Mouse (Mus musculus) telencephalon, adult 2 months (tissue): Measurements from ENCODE around the gene Utp6.
"Not testable (repeated sequence)": the region's sequence is repeated elsewhere in the genome, so short reads cannot be mapped to it uniquely, and the experiment has no call there.

Experiments used
- DNase-seq: peaks from one replicate; pipeline ENCODE4 v3.0.0-alpha.2; 2011; ENCODE audit warnings: low read depth, low spot score

The Utp6 gene

GRCm38 (mm10) chr11:79962125-79962876, at the start of gene Utp6:
Gene Utp6 (minus strand): TSS chr11:79962390.
- peak; percentile 97 for DNase-seq

- DNase-seq = no peak
Measured at GRCm38 (mm10) chr11:79994271-79994988, 32.2 kb upstream of the Utp6 start.

DNA sequence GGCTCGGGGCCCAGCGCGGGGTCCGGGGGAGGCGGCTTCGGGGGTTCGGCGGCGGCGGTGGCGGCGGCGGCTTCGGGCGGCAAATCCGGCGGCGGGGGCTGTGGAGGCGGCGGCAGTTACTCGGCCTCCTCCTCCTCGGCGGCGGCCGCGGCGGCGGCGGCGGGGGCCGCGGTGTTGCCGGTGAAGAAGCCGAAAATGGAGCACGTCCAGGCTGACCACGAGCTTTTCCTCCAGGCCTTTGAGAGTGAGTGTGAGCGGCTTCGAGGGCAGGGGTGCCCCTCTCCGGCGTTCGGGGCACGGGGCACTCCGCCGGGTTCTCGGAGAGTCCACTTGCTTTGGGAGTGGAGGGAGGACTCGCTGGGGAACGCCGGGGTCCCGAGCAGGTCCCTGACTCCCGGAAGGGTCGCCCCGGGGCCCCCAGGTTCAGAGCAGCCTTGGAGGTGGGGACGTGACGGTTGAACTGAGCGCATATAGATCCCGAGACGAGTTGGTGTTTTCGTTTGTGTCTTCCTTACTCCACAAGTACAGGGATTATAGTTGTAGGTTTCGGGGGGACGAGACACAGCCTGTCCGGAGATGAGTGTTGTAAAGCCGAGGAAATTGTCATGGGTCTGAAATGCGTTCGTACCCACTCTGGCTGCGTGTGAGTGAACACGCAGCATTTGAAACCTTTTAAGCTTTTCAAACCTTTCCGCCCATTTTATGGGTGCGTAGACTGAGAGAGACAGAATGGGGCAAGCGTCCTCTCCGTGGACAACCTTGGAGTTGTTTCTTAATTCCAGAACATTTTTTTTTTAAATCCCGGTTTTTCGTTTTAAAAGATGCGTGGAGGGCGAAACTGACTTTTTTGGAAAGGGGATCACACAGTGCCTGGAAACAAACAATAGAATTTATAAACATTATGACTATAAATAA, 31.4 kb upstream of the Utp6 start:
- no peak for DNase-seq

DNA sequence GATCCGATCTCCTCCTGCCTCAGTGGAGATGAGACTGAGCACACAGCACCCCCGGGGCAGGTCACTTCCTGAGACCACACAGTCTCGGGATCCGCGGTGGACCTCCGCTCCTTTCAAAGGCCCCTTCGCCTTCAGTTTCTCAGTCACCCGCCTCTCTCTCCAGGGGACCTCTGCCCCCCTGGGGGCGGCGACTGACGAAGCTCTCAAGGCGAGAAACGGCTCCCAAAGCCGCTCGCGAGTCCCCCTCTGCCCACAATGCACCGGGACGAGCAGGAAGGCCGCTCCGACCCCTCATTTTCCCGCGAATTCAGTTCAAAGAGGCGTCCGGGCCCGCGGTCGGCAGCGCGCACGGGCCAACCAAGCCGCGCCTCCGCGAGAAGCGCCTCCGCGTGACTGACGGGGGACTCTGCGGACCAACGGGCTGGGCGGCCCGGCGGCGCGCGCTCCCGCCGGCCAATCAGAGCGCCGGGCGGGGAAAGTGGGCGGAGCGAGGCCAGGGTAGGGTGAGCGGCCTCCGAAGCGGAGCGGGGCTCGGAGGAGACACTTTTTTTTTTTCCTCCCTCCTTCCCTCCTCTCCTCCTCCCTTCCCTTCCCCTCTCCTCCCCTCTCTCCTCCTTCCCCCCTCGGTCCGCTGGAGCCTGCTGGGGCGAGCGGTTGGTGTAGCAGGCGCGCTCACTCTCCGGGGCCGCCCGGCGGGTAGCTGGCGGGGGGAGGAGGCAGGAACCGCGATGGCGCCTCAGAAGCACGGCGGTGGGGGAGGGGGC, 30.6 kb upstream of the Utp6 start, which contains the start of gene Suz12:
Gene Suz12 (plus strand): TSS at position 515 of the 764 bp plus-strand sequence.
- DNase-seq = peak; percentile 89

- DNase-seq = no peak
Measured at GRCm38 (mm10) chr11:79992035-79992591, 29.9 kb upstream of the Utp6 start.

GRCm38 (mm10) chr11:79991600-79991999, 29.4 kb upstream of the Utp6 start:
- DNase-seq = no peak

DNA sequence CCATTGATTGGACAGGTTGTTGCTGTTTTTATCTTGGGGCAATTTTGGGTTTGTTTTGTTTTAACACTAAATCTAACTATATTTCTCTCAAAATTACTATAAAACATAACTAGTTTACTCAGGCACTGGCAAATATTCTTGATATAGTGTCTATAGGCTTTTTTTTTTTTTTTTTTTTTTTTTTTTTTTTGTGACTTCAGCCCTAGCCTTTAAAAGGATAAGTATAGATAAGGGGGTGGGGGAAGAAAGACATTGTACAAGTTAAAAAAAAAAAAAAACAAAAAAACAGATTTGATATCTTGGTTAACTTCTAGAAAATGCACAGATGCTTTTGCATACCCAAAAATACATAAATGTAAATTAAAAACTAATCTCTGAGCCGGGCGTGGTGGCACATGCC, 27.9 kb upstream of the Utp6 start:
- no peak for DNase-seq

- DNase-seq = no peak
Measured at GRCm38 (mm10) chr11:79987896-79988295, 25.7 kb upstream of the Utp6 start.

GRCm38 (mm10) chr11:79986886-79987285, 24.7 kb upstream of the Utp6 start:
- DNase-seq = no peak

DNA sequence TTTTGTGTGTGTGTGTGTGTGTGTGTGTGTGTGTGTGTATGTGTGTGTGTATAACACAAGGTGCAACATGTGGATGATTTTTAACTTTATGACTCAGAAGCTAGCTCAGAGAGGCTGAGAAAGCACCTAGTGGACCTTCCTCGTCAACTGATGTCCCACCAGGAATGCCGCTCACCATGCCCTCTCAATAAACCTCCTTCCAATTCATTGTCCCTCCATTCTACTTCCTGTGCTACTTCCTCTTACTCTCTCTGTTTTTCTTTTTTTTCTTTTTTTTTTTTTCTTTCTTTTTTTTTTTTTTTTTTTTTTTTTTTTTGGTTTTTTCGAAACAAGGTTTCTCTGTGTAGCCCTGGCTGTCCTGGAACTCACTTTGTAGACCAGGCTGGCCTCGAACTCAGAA, 15.6 kb upstream of the Utp6 start:
- DNase-seq = not testable (repeated sequence)

GRCm38 (mm10) chr11:79977061-79977460, 14.9 kb upstream of the Utp6 start:
- DNase-seq = not testable (repeated sequence)

DNA sequence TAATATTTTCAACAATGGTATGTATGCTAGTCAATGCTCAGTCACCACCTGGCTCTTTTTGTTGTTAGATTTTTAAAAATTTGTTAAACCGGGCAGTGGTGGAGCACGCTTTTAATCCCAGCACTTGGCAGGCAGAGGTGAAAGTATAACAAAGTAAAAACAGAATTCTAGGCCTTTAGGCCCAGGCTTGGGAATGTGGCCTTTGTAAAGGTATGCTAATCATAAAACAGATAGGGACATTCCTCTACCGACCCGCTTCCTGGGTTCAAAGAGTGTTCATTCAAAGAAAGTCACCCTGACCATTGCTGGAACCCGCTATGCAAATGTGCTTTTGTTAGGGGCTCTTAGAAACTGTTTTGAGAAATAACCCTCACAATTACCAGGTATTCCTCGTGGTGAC, 14.5 kb upstream of the Utp6 start:
- DNase-seq = not testable (repeated sequence)

- no peak for DNase-seq
Measured at GRCm38 (mm10) chr11:79976222-79976621, 14.0 kb upstream of the Utp6 start.

- no peak for DNase-seq
Measured at GRCm38 (mm10) chr11:79975377-79975776, 13.2 kb upstream of the Utp6 start.

DNA sequence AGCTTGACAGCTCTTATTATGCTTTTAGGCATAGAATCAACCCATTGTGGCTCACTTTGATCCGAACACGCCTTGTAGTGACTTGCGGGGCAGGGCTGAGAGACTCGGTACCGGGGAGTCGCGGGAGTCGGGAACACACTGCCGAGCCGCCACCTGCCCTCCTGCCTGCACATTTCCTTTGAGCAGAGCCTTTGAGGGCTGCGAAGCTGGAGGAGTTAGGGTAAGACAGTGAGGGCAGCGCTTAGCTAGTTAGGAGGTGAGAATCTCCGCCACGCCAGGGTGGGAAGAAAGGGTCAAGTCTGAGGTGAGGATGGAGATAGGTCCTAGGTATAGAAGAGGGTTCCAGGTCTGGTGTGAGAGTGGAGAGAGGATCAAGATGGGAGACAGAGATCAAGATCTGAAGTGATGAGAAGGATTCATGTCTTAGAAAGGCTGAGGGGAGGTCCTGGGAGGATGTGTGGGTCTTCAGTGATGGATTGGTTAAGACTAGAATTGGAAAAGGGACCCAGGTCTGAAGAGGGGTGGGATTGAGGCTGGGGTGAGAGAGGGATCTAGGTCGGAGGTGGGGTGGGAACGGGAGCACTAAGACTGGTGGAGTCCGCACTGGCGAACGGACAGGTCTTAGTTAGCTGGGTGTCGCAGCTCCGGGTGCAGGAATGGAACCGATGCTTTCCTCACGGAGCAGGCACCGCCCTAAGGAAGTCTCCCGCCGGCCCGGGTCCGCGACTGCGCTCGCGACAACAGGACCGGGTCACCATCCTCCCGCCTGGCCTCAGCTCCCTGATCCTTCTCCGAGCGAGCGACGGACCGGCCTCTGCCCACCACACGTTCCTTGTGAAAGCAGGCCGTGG, 11.7 kb upstream of the Utp6 start:
- no peak for DNase-seq

DNA sequence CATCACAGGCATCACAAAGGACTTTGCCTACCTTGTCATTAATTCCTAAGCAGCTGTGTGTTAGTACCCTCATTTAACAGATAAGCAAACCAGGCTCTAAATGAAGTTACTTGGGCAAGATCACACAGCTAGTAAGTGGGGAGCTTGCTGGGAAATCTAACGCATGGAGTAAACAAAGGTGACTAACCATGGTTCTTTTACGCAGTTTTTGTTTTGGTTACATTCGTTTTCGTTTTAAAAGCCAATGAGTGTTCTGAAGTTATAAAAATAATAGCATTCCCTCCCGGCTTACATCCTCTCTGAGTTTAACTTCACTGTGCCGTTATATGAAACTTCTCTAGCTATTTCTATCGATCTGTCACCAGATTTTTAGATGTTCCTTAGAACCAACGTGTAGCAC, 10.9 kb upstream of the Utp6 start:
- DNase-seq = no peak

DNA sequence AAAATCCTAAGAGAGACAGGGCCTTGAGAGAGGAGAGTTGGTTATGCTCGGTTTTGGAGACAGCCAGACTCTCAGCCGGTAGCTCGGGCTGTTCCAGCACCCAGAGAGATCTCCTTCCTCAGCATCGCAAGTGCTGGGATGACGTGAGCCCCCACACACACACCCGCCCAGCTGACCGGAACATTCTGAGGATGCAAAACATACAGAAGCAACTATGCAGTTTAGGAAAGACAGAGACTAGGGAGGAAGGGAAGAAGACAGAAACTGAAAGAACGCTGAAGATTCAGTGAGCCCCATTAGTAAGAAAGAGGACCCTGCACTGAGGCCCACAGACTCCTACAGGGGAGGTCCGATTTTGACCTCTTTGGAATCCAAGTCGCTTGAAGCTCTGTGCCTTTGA, 5.6 kb upstream of the Utp6 start:
- DNase-seq = no peak

DNA sequence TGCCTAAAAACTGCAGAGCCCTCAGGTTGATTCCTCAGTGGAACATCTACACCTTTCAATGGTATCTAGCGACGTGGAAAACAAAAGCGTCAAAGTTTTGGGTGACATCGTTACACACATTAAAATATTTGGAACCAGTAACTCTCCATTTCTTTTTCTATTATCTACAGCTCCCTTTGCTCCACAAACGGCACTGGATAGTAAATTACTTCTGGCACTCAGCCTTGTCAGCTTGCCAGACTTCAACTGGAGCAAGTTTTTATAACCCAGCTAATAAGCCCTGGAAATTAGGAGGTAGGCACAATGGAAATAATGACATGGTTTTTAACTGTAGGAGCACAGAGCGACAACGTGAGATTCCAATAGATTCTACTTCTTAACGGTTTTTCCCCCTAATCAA, 3.7 kb upstream of the Utp6 start:
- peak; percentile 12 for DNase-seq

DNA sequence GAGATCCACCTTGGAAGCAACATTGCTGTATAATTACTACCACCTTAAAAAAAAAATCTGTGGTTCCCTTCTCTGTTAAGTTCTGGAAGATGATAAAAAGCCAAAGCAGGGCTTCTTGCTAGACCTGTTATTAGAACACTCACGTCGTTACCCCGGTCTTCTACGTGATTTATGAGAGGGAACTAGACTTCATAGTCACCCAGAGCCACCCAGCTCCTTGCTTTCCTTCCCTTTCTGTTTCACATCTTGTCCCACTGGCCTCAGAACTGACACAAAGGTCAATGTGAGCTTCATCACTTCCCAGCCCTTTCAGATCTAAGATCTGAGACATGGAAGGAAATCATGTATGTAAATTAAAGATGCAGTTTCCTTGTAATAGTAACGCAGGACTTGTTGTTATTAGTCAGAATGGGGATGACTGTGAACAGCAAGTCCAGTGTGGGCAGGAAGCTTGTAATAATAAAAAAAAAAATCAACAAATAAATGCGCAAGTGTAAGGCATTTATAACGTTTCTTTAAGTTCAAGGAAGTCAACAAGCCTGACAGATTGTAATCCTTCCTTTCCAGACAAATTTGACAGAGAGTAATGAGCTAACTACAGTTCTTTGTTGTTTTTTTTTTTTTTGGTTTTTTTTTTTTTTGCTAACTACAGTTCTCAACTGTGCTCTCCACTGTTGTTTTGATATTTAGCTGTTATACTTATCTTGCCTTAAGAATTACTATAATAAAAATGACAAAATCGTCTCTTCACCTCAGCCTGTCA, 1.2 kb upstream of the Utp6 start:
- no peak for DNase-seq
